Mouse (Mus musculus): Measurements from ENCODE around the gene Commd3.

The Commd3 gene

DNA sequence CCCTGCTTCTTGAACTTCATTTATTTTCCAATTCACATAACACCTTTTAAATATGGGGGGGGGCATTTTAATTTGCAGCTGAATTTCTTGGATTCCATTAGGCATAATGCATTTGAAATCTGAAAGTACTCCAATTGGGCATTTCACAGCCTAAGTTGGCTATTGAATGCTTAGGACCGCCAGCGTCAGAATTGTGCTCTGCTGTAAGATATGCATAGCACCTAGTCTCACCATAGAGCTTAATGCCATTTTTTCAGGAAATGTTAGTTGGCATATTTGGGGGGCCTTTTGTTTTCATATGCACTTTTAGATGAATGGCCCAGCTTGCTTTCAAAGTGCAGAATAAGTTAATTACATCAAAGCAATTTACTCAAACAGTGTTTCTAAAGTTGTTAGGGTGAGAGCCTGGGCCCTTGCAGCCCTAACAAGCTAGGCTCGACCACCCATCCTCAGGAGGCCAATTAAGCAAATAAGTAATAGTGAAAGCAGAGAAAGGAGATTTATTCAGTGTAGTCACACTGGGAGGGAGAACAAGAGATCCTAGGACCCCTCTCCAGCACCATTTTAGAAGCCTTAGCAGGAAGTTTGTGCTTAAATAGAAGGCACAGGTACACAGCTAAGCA, 50.1 kb downstream of the Commd3 start:
- no peak for DNase-seq (ENCODE audit: low read depth, low spot score)

DNA sequence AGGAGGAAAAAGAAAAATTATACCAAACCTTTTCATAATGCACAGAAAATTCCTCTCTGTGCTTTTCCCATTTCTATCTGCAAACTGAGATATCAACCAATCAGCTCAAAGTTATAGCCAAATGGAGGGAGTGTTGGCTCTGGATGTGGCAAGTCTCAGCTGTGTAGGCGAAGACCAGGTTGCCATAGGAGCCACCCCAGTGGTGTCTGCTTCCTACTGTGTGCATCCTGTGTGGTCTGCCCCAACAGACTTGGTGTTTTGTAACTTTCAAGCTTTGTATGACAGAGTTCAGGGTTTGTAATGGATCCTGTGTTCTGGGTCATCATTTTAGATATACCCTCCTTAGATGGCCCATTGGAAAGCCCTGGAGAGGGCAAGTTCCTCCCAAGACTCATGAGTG, 52.3 kb downstream of the Commd3 start:
- no peak for DNase-seq (ENCODE audit: low read depth, low spot score)
